In genomic region chr10:43764581-43764980, GRCm38 (mm10) we compare ENCODE assay signal across 9 mouse cellular contexts.
"Had no signal": no experiment of that assay in that cellular context is flagged by ENCODE, and none has a peak within 500 bp of the region (broad histone marks: within the 10 kb centered on the region; RNA-seq: fewer than 3 reads in every experiment).

No protein-coding gene starts in this region.

- H3K36me3 ChIP-seq: hindbrain, embryonic 15.5 days; kidney, embryonic 15.5 days; midbrain, embryonic 15.5 days had no signal

- H3K4me3 ChIP-seq: hindbrain, embryonic 15.5 days; kidney, embryonic 15.5 days; midbrain, embryonic 15.5 days had no signal

- H3K9me3 ChIP-seq: hindbrain, embryonic 15.5 days; kidney, embryonic 15.5 days; midbrain, embryonic 15.5 days had no signal

- H3K4me1 ChIP-seq: hindbrain, embryonic 15.5 days; midbrain, embryonic 15.5 days had no signal

- H3K4me2 ChIP-seq: hindbrain, embryonic 15.5 days; kidney, embryonic 15.5 days; midbrain, embryonic 11.5 days; midbrain, embryonic 15.5 days had no signal

- DNase-seq: layer of hippocampus, postnatal 36 days; left cerebral cortex, postnatal 4 days; lung, adult 2 months; thymus, adult 2 months; thymus, postnatal 25 days had no signal

- H3K27ac ChIP-seq: hindbrain, embryonic 15.5 days; kidney, embryonic 15.5 days; midbrain, embryonic 15.5 days had no signal

- H3K9ac ChIP-seq: hindbrain, embryonic 15.5 days; kidney, embryonic 15.5 days; midbrain, embryonic 15.5 days had no signal

- ATAC-seq: midbrain, embryonic 15.5 days had no signal

- H3K27me3 ChIP-seq: hindbrain, embryonic 15.5 days; kidney, embryonic 15.5 days; midbrain, embryonic 15.5 days had no signal
